Mouse (Mus musculus) mouse trophoblast stem cell (cell line): Measurements from ENCODE around the gene Rhbdf2.
"Not testable (repeated sequence)": the region's sequence is repeated elsewhere in the genome, so short reads cannot be mapped to it uniquely, and the experiment has no call there.

Source experiments
- in situ Hi-C, 2 experiments: fragments of 300-500 bp; cut with MseI, MboI; formaldehyde crosslinking; loops; 2 replicates in 1 of 2; 3 replicates in 1 of 2; pipeline ENCODE4 v1.15.1; 2025

Gene Rhbdf2

DNA sequence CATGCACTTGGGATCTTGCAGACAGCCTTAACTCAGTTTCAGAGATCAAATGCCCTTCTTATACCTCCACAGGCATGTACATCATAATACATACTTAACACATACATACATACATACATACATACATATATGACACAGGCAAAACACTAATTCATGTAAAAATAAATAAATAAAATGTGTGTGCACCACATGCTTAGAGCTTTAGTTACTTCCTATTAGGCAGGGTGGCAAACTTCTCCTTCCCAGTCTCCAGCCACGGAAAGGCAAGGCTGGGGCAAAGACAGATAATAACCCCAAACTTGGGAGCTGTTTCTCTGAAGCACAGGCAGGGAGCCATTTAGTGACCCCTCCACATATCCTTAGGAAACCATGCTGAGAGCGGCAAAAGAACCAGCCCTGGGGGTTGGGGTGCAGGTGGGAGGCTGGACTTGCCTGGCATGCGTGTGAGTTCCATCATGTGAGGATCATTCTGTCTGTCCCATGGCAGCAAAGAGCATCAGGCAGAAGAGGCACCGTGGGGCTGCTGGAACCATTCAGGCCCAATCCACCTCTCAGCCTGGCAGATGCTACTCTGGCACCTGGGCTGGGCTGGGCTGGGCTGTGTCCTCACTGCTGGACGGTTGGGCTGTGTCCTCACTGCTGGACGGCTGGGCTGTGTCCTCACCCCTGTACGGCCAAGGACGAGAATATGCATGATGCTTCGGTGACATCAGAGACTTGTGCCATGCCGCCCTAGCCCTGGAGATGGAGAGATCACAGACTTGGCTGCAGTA lies at the start of gene Rhbdf2:
Gene Rhbdf2, minus strand, starts transcription at position 721 of the 773 bp plus-strand sequence.
- in situ Hi-C loops: loop anchor here in 1 of 2 experiments (5.0 kb wide), 1 partner anchor 34 kb away; no protein-coding TSS in a partner anchor

GRCm38 (mm10) chr11:116676175-116676976 lies 49.6 kb upstream of the Rhbdf2 start:
- in situ Hi-C loops: no loop called here

DNA sequence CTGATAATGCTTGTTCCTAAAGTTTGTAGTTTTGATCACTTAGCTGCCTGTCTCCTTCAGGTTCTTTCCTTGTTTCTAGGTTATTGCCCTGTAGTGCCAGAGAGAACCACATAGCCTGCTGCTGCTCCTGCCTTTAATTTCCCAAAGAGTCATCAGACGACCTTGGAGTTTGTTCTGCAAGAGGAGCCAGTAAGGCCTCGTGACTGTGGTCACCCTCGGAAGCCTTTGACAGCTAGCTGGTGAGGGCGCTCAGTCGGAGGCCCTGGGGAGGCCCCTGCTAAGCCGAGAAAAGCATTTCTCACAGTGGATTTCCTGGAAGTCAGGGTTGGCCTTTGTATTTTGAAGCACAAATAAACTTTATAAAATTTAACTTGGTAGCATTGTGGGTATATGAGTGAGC lies 48.6 kb upstream of the Rhbdf2 start:
- in situ Hi-C loops: not testable (repeated sequence)

DNA sequence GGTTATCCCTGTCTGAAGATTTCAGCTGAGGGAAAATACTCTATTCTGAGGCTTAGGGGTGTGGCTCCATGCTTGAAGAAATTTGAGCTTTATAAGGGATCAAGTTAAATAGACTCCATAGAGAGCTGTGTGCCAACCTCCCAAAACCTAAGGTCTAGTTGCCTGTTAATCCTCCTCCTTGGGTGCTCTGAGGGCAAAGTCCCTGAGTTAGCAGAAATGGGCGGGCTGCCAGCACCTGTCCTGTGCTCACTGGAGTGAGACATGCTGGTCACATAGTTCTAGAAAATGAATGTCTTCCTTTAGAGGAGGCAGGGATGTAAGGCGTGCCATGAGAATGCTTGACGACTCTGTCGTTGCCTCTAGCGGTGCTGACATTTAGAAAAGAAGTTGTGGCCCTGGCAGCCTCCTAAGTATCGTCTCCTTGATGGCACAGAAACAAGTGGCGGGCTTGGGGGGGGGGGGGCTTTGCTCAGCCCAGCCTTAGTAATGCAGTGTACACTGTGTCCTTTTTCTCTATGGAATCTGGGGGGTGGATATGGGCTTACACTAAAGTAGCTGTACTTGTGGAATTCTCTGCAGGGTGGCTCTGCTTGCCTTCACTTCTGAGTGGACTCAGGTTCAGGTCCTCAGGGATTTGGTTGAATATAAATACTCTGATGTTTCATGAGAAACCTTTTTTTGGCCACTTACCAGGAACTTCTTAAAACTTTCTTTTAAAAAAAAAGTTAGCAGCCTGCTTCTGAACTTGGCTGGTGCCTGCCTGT lies 48.0 kb upstream of the Rhbdf2 start:
- in situ Hi-C loops: loop anchor here in 1 of 2 experiments (5.0 kb wide), 1 partner anchor 37 kb away; no protein-coding TSS in a partner anchor

DNA sequence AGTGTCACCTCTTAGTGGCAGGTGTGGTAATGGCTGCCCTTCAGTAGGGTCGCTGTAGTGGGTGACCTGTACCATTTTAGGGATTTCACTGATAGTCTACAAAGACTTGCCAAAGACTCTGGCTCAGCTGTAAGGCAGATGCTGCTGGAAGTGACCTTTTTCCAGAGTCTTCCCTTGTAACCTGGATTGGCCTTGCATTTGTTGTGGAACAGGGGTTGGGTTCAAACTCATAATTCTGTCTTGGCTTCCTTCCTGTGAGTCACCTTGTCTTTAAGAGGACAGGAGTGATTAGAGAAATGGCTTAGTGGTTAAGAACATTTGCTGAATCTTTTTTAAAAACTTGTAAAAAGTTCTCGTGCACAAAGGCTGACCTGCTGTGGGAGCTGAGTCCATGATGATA lies 46.6 kb upstream of the Rhbdf2 start:
- in situ Hi-C loops: loop anchor here in 1 of 2 experiments (5.0 kb wide), 1 partner anchor 36 kb away; no protein-coding TSS in a partner anchor

GRCm38 (mm10) chr11:116672595-116672994 lies 45.8 kb upstream of the Rhbdf2 start:
- in situ Hi-C loops: loop anchor here in 1 of 2 experiments (5.0 kb wide), 1 partner anchor 35 kb away; no protein-coding TSS in a partner anchor

DNA sequence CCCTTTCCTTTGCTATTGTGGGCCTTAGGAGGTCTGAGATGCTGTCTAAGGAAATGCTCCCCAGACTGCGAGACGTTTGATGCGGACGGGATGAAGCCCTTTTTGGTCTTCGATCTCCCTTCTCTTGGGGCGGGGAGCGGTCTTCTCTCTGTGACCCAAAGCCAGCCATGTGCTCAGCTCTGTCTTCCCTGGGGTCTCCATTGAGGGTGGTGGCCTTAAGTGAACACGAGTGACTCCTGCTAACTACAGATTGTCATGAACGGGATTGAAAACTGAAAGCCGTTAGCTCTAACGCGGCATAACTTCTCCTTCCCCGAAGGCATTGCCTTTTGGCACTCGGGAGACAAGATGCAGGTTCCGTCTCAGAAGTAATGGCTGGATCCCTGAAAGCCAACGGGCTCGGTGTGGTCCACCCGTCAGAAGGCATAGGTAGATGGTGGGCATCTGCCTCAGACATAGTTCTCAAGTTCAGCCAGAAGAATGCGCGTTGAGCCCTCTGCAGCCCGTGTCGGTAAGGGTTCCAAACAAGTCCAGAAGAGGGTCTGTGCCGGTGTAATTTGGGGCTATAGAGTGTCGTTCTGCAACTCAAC lies 45.1 kb upstream of the Rhbdf2 start:
- in situ Hi-C loops: loop anchor here in 1 of 2 experiments (5.0 kb wide), 1 partner anchor 35 kb away; no protein-coding TSS in a partner anchor

DNA sequence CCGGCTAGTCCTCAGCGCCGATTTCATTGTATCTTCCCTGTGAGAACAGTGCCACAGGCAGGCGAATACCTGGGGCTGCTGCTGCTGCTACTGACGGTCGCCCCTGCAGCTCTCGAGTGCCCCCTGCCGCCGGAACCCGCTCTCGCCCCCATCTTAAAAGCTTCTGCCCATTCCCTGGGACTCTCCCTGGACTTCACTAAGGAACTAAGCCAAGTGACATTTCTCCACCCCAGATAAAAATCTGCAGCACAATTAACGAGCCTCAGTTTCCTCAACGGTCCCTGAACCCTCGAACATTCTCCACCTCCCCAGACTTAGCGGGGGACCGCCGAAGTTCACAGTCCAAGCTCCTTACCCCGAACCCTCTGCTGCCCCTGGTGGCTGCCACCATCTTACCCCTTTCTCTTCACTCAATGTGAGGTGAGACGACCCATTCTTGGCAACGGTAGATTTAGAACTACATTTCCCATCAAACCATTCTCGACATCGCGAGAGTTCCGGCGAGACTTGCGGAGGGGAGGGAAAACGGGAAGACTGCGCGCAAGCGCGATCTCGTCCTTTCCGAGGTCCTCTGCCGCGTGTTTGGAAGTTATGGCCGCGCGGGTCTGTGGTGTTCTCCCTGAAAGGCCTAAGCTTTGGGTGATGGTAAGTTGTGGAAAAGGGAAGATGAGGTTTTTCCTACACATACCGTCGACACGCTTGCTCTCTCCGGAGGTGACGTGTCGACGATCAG lies 44.5 kb upstream of the Rhbdf2 start:
- in situ Hi-C loops: loop anchor here in 1 of 2 experiments (5.0 kb wide), 1 partner anchor 34 kb away; no protein-coding TSS in a partner anchor

- in situ Hi-C loops: loop anchor here in 1 of 2 experiments (5.0 kb wide), 1 partner anchor 33 kb away; no protein-coding TSS in a partner anchor
Observed at GRCm38 (mm10) chr11:116670386-116670785, 43.6 kb upstream of the Rhbdf2 start.

DNA sequence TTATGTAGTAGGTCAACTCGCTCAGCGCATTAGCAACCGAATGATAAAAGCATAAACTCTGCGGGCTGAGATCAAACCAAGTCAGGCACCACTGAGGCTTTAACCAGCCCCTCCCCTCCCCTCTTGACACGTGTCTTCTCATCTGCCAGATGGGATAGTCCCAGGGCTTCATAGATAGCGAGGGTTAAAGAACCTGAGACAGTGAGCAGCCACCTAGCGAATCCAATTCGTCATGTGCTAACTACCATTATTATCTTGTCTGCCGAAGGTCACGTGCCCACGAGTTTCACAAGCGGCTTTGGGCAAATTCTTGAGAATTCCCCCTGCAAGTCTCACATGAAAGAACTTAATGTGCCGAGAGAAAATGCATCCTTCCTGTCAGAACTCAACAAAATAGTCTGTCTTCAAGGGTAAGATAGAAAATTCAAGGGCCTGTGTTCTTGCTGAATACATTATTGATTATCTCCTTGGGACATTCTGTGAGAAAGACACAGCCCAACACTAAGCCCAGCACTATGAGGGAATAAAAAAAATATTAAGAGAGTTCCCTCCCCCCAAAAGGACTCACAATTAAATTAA lies 43.1 kb upstream of the Rhbdf2 start:
- in situ Hi-C loops: loop anchor here in 1 of 2 experiments (5.0 kb wide), 1 partner anchor 33 kb away; no protein-coding TSS in a partner anchor

DNA sequence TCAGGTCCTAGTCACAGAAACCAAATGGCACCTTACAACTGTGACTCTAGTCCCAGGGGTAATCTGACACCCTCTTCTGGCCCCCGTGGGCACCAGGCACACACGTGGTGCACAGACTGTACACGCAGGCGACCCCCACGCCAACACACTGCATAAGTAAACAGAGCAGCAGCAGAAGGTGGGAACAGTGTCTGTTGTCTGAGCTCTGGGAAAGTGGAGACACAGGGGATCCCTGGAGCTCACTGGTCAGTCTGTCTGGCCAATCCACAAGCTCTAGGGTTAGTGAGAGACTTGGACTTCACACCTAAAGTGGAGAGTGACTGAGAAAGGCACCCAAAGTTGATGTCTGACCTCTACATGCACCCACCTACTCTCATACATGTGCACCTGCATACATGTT lies 42.5 kb upstream of the Rhbdf2 start:
- in situ Hi-C loops: no loop called here

DNA sequence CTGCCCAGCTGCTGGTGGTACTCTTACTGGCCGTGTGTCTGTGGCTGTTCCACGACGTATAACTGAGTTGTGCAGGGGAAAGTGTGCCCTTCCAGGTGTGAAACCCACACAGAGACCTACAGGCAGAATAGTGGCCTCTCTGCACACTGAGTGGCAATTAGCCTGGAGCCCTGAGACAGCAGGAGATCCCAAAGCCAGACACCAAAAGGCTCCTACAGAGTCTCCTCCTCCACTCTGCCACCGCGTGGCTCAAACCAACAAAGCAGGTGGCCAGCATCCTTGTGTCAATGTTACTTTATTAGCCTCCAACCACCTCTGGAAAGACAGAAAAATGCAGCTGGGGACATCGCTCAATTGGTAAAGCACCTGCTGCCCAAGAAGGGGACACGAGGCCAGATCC lies 42.0 kb upstream of the Rhbdf2 start:
- in situ Hi-C loops: no loop called here

- in situ Hi-C loops: no loop called here
Observed at GRCm38 (mm10) chr11:116668381-116668825, 41.6 kb upstream of the Rhbdf2 start.

GRCm38 (mm10) chr11:116667930-116668329 lies 41.1 kb upstream of the Rhbdf2 start:
- in situ Hi-C loops: no loop called here

- in situ Hi-C loops: not testable (repeated sequence)
Observed at GRCm38 (mm10) chr11:116667012-116667411, 40.2 kb upstream of the Rhbdf2 start.

- in situ Hi-C loops: no loop called here
Observed at GRCm38 (mm10) chr11:116666566-116666965, 39.7 kb upstream of the Rhbdf2 start.

DNA sequence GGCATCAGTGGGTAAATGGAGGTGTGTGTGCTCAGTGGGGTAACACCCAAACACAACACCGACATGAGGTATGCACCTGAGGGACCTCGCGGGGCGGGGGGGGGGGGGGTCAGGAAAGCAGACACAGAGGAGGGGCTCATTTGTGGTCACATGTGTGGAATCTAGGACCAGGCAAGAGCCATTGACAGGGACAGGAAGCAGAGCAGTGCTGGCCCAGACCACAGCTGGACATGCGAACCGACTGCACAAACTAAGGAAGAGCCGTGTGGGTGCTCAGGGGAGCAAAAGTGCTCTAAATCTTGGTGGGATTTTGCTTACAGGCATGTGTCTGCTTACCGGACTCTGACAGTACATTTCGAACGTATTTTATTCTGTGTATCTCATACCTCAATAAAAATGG lies 38.5 kb upstream of the Rhbdf2 start:
- in situ Hi-C loops: no loop called here

DNA sequence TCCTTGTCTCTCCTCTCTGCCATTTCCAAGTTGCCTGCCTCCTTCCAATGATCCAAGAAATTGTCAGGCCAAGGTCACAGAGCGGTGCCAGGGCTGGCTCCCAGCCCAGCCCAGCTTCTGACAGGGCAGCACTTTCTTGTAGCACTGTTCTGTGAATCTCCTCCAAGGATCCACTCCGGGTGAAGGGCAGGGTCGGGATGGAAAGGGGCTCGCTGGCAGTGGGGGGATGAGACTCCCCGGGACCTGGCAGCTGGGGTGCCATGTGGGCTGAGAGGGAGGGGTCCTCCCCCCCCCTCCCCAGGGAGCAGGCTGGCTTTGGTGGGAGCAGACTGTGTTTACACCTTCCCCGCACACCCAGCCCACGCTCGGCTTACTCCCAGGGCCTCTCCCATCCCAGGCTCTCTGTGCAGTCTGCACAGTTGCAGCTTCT lies 35.1 kb upstream of the Rhbdf2 start:
- in situ Hi-C loops: no loop called here

DNA sequence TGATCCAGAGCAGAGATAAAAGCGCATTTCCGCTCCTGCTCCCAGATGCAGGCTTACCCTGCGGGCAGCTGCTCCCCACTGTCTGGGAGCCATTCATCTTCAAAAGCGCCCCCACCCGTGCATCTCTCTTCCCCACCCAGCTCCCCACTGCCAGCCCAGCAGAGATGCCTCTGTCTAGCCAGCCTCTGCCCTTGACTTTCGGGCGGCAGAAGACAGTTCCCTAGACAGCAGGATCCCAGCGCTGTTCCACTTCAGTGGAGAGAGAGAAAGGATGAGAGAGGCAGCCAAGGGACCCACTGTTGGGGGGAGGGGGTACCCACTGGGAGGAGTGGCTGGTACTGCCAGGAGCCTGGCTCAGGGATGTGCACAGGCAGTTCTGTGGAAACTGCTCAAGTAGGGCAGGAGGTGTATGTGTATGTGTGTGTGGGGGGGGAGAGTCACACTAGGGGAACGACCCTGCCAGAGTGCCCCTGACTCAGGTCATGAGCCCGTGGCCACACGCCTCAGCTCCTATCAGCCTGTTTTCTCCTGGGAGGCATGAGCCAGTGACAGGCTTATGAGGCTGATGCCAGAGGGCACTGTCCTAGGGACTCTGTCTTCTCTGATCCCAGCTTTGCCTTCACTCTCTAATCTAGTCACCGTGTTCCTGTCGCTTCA lies 34.6 kb upstream of the Rhbdf2 start:
- in situ Hi-C loops: no loop called here
